Mouse (Mus musculus) lung, postnatal 0 days (tissue): Measurements from ENCODE around the gene Egfl7.

Source experiments
- CTCF ChIP-seq: IDR thresholded peaks from 2 replicates; pipeline ENCODE4 v1.5.1; 2016; ENCODE audit warnings: antibody characterized with exemption, mild to moderate bottlenecking
- EP300 ChIP-seq: IDR thresholded peaks from 2 replicates; pipeline ENCODE4 v1.6.1; 2016; ENCODE audit warnings: antibody characterized with exemption, mild to moderate bottlenecking, control low read depth

DNA sequence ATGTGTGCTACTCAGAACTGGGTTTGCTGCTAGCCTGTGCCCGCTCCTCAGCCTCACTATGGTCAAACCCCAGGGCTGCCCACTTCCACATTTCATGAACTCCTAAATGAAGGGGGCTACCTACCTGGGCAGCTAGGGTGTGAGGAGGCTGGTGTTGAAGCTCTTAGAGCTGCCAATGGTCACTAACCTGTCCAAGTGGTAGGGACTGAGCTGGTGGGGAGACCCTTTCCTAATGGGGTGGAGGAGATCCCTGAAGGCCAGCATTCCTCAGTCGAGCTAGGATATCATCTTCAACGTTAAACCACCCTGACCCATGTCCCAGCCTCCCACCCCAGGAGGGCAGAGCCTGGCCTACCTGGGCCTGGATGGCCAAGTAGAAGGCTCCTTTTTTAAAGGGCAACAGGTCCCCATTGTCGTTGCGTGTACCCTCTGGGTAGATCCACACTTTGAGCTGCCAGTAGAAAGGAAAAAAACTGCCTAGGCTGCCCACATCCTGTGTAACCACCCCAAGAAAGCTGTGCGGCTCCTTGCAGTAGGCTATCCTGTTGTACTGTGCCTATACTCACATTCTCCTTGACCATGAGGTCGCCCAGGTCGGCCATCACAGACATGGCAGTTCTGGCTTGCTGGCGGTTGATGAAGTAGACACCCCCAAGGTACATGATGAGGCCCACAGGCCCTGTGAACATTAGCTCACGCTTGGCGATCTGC lies 16.1 kb downstream of the Egfl7 start:
- TF ChIP-seq CTCF: no peak
- no peak for TF ChIP-seq EP300
